Mouse (Mus musculus) gastrocnemius, postnatal 25 days (tissue): ENCODE data around the gene Stx1b. TPM values are rescaled to one million over a fixed set of nuclear protein-coding genes. Genes with fewer than 3 reads are reported as not detected.

ENCODE experiments used
- total RNA-seq, 2 experiments: library from RNA; stranded (reverse); gene quantifications; 1 replicate in 1 of 2; 2 replicates in 1 of 2; pipeline ENCODE4 v1.2.3; 2021

The Stx1b gene
- total RNA-seq, 2 experiments from 2014 or later = 0.64 to 1.2 TPM

Other genes with a start within 250 kb of the Stx1b start
- gene Ccdc189, start 236.0 kb downstream of the Stx1b start, total RNA-seq = 1 to 10 TPM; 2.1 to 4.5 TPM
- gene Rnf40, start 235.8 kb downstream of the Stx1b start, total RNA-seq = 10 to 100 TPM; 29.4 to 30.0 TPM
- 1 to 10 TPM; 8.4 to 9.4 TPM for gene Zfp629, start 208.8 kb downstream of the Stx1b start, total RNA-seq
- 10 to 100 TPM; 41.2 to 41.7 TPM for gene Bcl7c, start 115.6 kb downstream of the Stx1b start, total RNA-seq
- 10 to 100 TPM; 13.8 to 15.1 TPM for gene Ctf1, start 111.8 kb downstream of the Stx1b start, total RNA-seq
- gene Ctf2, start 92.4 kb downstream of the Stx1b start, total RNA-seq = not detected
- 1 to 10 TPM; 1.9 to 2.4 TPM for gene Fbxl19, start 80.0 kb downstream of the Stx1b start, total RNA-seq
- gene Orai3, start 54.7 kb downstream of the Stx1b start, total RNA-seq = 1 to 10 TPM; 8.9 to 9.5 TPM
- 10 to 100 TPM; 15.0 to 15.4 TPM for gene Setd1a, start 47.9 kb downstream of the Stx1b start, total RNA-seq
- gene Gm49388, start 38.9 kb downstream of the Stx1b start, total RNA-seq = 1 to 10 TPM; 2.4 to 2.5 TPM
- gene Hsd3b7, start 23.9 kb downstream of the Stx1b start, total RNA-seq = 1 to 10 TPM; 4.4 to 9.1 TPM
- 10 to 100 TPM; 46.4 to 47.2 TPM for gene Stx4a, start 255 bp downstream of the Stx1b start, total RNA-seq
- 10 to 100 TPM; 11.3 to 11.8 TPM for gene Zfp646, start 51.7 kb upstream of the Stx1b start, total RNA-seq
- 1 to 10 TPM; 2.8 to 4.5 TPM for gene Zfp668, start 52.3 kb upstream of the Stx1b start, total RNA-seq
- gene Prss53, start 66.4 kb upstream of the Stx1b start, total RNA-seq = 1 to 10 TPM; 1.5 to 1.6 TPM
- gene Gm21974, start 70.9 kb upstream of the Stx1b start, total RNA-seq = not detected
- 10 to 100 TPM; 12.7 to 18.3 TPM for gene Vkorc1, start 71.1 kb upstream of the Stx1b start, total RNA-seq
- gene Bckdk, start 79.5 kb upstream of the Stx1b start, total RNA-seq = 100 to 1,000 TPM; 142 to 143 TPM
- gene Kat8, start 88.0 kb upstream of the Stx1b start, total RNA-seq = 10 to 100 TPM; 19.9 to 20.0 TPM
- gene Prss8, start 105.6 kb upstream of the Stx1b start, total RNA-seq = not detected
- gene Prss36, start 122.2 kb upstream of the Stx1b start, total RNA-seq = 1 to 10 TPM; 4.4 to 6.1 TPM
- 10 to 100 TPM; 76.2 to 78.4 TPM for gene Fus, start 142.9 kb upstream of the Stx1b start, total RNA-seq
- gene Pycard, start 169.3 kb upstream of the Stx1b start, total RNA-seq = under 1 TPM; 0.72 to 0.82 TPM
- gene Trim72, start 179.4 kb upstream of the Stx1b start, total RNA-seq = 100 to 1,000 TPM; 235 to 294 TPM
- gene Itgam, start 238.1 kb upstream of the Stx1b start, total RNA-seq = 1 to 10 TPM; 1.1 to 2.6 TPM
- not detected for gene Gm49368, start 238.1 kb upstream of the Stx1b start, total RNA-seq